Mouse (Mus musculus) stomach, embryonic 15.5 days (tissue): ENCODE results near the gene St3gal2. TPM values are rescaled to one million over a fixed set of nuclear protein-coding genes. Genes with fewer than 3 reads are reported as not detected.
A peak's percentile ranks its signal among the peaks of the same experiment; 100 is the strongest.

Experiments
- ATAC-seq: fragments of 200-750 bp; cut with Nextera tagmentation; 2 replicates; pipeline ENCODE4 v1.8.0; 2017; ENCODE audit warnings: low read depth, moderate number of reproducible peaks, moderate TSS enrichment; ENCODE audit not compliant: insufficient read depth, low FRiP score
- H3K27ac ChIP-seq: fragments of 300-500 bp; sonication (generic); 2 replicates; pipeline ENCODE4 v1.5.1; 2015; ENCODE audit warnings: mild to moderate bottlenecking, inconsistent platforms
- H3K27me3 ChIP-seq: fragments of 300-500 bp; sonication (generic); replicated peaks from 2 replicates; pipeline ENCODE4 v1.6.1; 2015; ENCODE audit warnings: inconsistent platforms
- H3K36me3 ChIP-seq: fragments of 300-500 bp; sonication (generic); 2 replicates; pipeline ENCODE4 v1.6.1; 2015; ENCODE audit warnings: inconsistent platforms
- H3K4me1 ChIP-seq: fragments of 300-500 bp; sonication (generic); 2 replicates; pipeline ENCODE4 v1.6.1; 2015; ENCODE audit warnings: inconsistent platforms
- H3K4me2 ChIP-seq: fragments of 300-500 bp; sonication (generic); 2 replicates; pipeline ENCODE4 v1.6.1; 2015; ENCODE audit warnings: mild to moderate bottlenecking, inconsistent platforms
- H3K4me3 ChIP-seq: fragments of 300-500 bp; sonication (generic); replicated peaks from 2 replicates; pipeline ENCODE4 v1.5.1; 2015; ENCODE audit warnings: inconsistent platforms
- H3K9ac ChIP-seq: fragments of 300-500 bp; sonication (generic); 2 replicates; pipeline ENCODE4 v1.6.1; 2015; ENCODE audit warnings: inconsistent platforms
- H3K9me3 ChIP-seq: fragments of 300-500 bp; sonication (generic); 2 replicates; pipeline ENCODE4 v1.6.1; 2016; ENCODE audit warnings: inconsistent platforms
- WGBS: fragments of 180-500 bp; shearing (Covaris S2); methylation state at CpG from one replicate; pipeline ENCODE4 v1.1.7; 2015; 5-methylcytosine and 5-hydroxymethylcytosine counted together
- polyA plus RNA-seq: library from polyadenylated mRNA; unstranded; fragments of >200 nt; fragmentation: Nextera tagmentation; extraction: Ambion mirVana; gene quantifications from 2 replicates; pipeline ENCODE4 v1.2.1, GENCODE M21; 2015

St3gal2 gene
- 17.1 and 17.6 TPM in 2 replicates for polyA plus RNA-seq

DNA sequence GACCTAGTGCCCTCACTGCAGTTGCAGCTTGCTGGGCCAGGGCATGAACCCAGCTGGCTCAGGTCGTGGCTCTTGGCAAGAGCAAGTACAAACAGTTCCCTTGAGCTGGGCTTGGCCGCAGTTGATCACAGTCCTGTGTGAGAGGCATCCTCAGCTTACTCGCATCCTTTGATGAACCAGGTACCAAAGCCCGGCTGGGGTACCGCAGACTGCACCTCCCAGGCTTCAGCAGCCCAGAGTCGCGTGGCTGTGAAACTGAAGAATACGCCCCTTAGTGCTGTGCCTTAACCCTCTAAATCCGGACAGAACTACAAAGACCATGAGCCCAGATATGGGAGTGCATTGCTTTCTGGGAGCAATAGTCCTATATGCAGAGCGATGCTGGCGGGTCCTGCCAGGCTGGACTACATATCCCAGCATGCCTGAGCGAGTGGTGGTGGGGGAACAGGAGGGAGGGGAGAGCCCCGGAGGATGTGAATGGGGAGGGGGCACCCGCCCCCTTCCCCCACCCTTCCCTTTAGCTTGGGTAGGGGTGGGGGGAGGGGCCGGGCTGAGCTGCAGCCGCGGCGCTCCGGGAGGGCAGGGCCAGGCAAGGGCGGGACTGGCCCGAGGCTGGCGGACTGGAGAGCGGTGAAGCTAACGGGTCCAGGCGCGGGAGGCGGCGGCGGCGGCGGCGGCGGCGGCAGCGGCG, at the start of gene St3gal2:
Gene St3gal2 (plus strand): TSS at position 582 of the 691 bp plus-strand sequence.
- peak within 1 kb of the TSS; percentile 74 for H3K27ac ChIP-seq
- peaks cover 23% of the 10 kb centered on the region for H3K4me1 ChIP-seq
- H3K36me3 ChIP-seq: no peaks in the 10 kb centered on the region; the same call in 1 of the 2 replicates
- WGBS: under 1% methylated on average over 22 of the region's 36 CpGs
- peak within 1 kb of the TSS; percentile 86 for H3K4me3 ChIP-seq
- no peaks in the 10 kb centered on the region for H3K9me3 ChIP-seq
- H3K27me3 ChIP-seq: no peaks in the 10 kb centered on the region
- ATAC-seq: peak; percentile 95
- peak within 1 kb of the TSS; percentile 84 for H3K4me2 ChIP-seq
- H3K9ac ChIP-seq: peak within 1 kb of the TSS; percentile 78

- Histone ChIP-seq H3K27ac (no peak overlapping the region), H3K9ac (no peak overlapping the region), H3K36me3 (peaks cover 55% of the 10 kb centered on the region), H3K4me2 (no peak overlapping the region), H3K4me1 (no peaks in the 10 kb centered on the region), H3K27me3 (no peaks in the 10 kb centered on the region), H3K4me3 (no peak overlapping the region), H3K9me3 (no peaks in the 10 kb centered on the region)
- ATAC-seq: no peak
- 94% methylated on average over 2 of the region's 2 CpGs for WGBS
These were observed 49.2 kb upstream of the St3gal2 start for GRCm38 (mm10) chr8:110870501-110870900.

DNA sequence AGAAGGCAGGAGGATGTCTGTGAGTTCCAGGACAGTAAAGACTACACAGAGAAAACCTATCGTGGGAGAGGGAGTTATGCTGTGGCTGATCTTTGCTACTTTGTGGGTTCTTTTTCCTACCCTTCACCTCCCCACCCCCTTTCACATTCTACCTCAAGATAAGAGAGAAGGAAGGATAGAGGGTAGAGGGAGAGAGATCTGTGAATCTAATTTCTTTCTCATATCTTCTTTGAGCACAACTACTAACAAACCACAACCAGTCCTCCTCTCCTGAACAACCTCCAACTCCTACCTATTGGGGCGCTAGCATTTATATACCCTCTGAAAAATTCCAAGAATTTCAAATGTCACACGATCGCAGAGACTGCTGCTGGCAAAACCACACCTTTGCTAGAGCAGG, 41.9 kb upstream of the St3gal2 start:
- Histone ChIP-seq H3K9me3 (no peaks in the 10 kb centered on the region), H3K4me2 (no peak overlapping the region), H3K36me3 (peaks cover 51% of the 10 kb centered on the region), H3K27me3 (no peaks in the 10 kb centered on the region), H3K4me1 (no peaks in the 10 kb centered on the region), H3K4me3 (no peak overlapping the region), H3K27ac (no peak overlapping the region), H3K9ac (no peak overlapping the region)
- no peak for ATAC-seq
- 87% methylated on average over 4 of the region's 4 CpGs for WGBS

DNA sequence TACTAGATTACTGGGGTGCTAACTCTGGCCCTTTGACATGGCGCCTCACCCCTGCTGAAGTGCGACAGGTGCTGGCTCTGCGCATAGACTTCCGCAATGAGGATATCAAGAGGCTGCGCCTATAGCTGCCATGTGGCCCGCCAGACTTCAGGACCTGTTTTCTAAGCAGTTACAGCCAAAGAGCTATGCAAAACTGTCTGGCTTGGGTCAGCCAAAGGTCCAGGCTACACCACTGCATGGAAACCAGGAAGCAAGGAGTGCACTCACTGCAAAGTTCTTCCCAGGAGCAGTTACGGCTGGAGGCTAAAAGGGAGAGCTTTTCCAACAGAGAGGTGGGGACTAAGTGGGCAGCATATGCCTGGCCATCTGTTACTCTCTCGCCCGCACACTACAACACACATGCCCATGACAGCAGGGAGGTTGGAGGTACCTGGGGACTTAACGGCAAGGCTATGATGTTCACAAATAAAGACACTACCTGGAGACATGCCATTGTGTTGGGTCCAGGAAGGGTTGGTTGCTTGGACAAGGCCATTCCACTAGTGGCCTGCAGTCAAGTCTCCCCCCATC, 37.9 kb upstream of the St3gal2 start:
- Histone ChIP-seq H3K4me3 (no peak overlapping the region), H3K4me1 (no peaks in the 10 kb centered on the region), H3K27ac (no peak overlapping the region), H3K9ac (no peak overlapping the region), H3K27me3 (no peaks in the 10 kb centered on the region), H3K9me3 (no peaks in the 10 kb centered on the region), H3K4me2 (no peak overlapping the region), H3K36me3 (peaks cover 54% of the 10 kb centered on the region)
- ATAC-seq: no peak
- WGBS: 95% methylated on average over 10 of the region's 10 CpGs

DNA sequence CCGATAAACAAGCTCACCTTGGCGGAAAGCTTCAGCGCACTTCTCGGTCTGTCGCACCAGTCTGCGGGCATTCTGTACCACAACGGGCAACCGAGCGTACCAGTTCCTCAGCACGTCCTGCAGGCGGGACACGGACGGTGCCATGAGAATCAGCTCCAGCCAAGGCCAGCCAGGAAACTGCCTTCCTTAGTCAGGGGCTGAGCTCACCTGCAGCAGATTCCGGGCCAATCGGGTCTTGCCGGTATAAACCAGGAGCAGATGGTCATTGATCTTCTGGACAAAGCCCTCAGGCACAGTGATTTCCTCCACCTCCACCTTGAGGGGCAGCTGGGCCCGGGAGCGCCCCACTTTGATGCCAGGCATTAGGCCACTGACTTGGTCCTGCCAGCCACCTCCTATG, 35.9 kb upstream of the St3gal2 start:
- H3K4me3 ChIP-seq: no peak overlapping the region
- H3K36me3 ChIP-seq: peaks cover 56% of the 10 kb centered on the region
- H3K27ac ChIP-seq: no peak overlapping the region
- WGBS: 97% methylated on average over 18 of the region's 18 CpGs
- no peaks in the 10 kb centered on the region for H3K9me3 ChIP-seq
- no peaks in the 10 kb centered on the region for H3K4me1 ChIP-seq
- no peak overlapping the region for H3K4me2 ChIP-seq
- H3K27me3 ChIP-seq: no peaks in the 10 kb centered on the region
- no peak overlapping the region for H3K9ac ChIP-seq
- no peak for ATAC-seq

DNA sequence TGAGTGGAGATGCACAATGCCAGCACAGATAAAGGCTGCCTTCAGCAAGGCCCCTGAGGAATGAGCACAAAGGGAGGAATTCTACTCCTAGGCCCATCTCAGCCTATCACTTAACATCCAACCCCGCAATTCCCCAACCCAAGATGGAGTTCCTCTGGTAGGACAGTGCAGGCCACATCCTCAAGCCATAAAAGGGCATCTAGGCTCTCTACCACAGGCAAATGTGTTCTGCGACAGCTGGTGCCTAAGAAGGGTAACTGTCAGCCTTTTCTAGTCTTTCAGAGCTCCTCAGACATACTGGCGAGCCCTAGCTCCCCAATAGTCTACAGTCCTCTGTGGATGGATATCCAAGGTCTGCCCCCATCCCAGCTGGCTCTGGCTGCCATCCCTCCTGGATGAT, 33.1 kb upstream of the St3gal2 start:
- Histone ChIP-seq H3K4me2 (no peak overlapping the region), H3K9ac (no peak overlapping the region), H3K36me3 (peaks cover 35% of the 10 kb centered on the region), H3K4me3 (no peak overlapping the region), H3K27me3 (no peaks in the 10 kb centered on the region), H3K27ac (no peak overlapping the region), H3K4me1 (no peaks in the 10 kb centered on the region), H3K9me3 (no peaks in the 10 kb centered on the region)
- no peak for ATAC-seq
- WGBS: 82% methylated on average over 3 of the region's 3 CpGs

DNA sequence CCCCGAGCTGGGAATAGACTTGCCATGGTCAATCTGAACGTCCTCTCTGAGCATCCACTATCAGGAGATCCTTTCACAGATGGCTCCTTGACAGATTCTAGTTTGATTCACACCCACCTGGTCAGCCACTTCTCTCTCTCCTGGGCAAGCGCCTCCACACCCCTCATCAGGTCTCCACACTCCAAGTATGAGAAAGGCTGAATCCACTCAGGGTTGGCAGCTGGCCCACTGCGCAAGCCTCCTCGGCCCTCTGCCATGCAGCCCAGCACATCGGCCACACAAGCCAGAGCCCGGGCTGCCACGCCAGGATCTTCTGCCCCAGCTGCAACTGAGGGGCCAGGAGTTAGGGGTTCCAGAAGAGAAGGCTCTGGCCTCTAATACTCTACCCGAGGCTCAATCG, 32.2 kb upstream of the St3gal2 start:
- ATAC-seq: no peak
- Histone ChIP-seq H3K9me3 (no peaks in the 10 kb centered on the region), H3K4me2 (no peak overlapping the region), H3K4me3 (no peak overlapping the region), H3K27ac (no peak overlapping the region), H3K9ac (no peak overlapping the region), H3K36me3 (peaks cover 29% of the 10 kb centered on the region), H3K27me3 (no peaks in the 10 kb centered on the region), H3K4me1 (no peaks in the 10 kb centered on the region)
- 91% methylated on average over 10 of the region's 10 CpGs for WGBS

DNA sequence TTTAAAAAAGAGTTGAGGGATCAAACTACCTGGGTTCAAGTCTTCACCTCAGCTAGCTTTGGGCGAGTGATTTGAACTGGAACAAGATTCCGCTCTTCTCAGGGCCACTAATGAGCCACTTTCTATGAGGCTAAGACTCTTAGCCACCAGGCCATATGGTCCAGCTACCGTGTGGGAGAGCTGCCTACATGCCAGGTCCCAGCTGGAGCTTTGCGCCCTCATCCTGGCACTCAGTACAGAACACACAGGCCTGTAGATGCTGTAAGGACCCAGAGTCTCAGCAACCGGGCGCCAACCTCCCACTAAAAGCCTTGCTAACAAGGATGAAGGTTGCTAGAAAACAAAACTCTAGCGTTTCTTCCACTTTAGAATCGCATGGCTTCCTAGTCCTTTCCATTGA, 31.3 kb upstream of the St3gal2 start:
- no peak overlapping the region for H3K27ac ChIP-seq
- no peak overlapping the region for H3K4me3 ChIP-seq
- no peak for ATAC-seq
- no peak overlapping the region for H3K4me2 ChIP-seq
- H3K9ac ChIP-seq: no peak overlapping the region
- H3K36me3 ChIP-seq: peaks cover 20% of the 10 kb centered on the region
- H3K27me3 ChIP-seq: no peaks in the 10 kb centered on the region
- no peaks in the 10 kb centered on the region for H3K9me3 ChIP-seq
- no peaks in the 10 kb centered on the region for H3K4me1 ChIP-seq
- WGBS: 90% methylated on average over 8 of the region's 8 CpGs

- whole genome bisulfite sequencing: 86% methylated on average over 16 of the region's 16 CpGs
- Histone ChIP-seq H3K9me3 (no peaks in the 10 kb centered on the region), H3K4me3 (no peak overlapping the region), H3K27me3 (no peaks in the 10 kb centered on the region), H3K4me2 (no peak overlapping the region), H3K4me1 (no peaks in the 10 kb centered on the region), H3K9ac (no peak overlapping the region), H3K36me3 (peaks cover 18% of the 10 kb centered on the region), H3K27ac (no peak overlapping the region)
- ATAC-seq: no peak
These were observed 30.9 kb upstream of the St3gal2 start for GRCm38 (mm10) chr8:110888860-110889259.

DNA sequence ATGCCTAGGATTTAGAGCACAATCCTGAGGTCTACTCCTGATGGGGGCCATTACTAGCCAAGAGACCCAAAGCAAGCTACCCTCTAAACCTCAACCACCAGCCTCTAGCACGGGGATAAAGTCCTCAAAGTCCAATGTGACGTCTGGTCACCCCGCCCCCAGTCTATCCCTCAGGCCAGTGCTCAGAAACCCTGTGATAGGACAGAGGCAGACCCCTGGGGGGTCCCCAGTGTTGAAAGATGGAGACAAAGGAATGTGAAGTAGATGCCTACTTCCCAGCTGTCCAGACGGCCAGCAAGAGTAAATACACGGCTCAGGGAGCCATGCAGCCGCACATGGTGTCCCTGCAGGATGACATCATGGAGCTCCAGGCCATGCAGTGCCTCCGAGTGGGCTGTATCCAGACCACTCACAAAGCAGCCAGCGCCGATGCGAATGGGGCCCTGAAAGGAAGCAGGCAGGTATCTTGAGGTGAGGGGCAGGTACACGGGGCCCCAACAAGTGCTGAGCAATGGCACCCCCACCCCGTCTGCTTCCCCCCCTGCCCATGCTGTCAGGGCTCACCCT, 29.7 kb upstream of the St3gal2 start:
- H3K4me1 ChIP-seq: no peaks in the 10 kb centered on the region
- no peak overlapping the region for H3K4me2 ChIP-seq
- H3K9me3 ChIP-seq: no peaks in the 10 kb centered on the region
- H3K4me3 ChIP-seq: no peak overlapping the region
- H3K9ac ChIP-seq: no peak overlapping the region
- H3K27me3 ChIP-seq: no peaks in the 10 kb centered on the region
- no peak overlapping the region for H3K27ac ChIP-seq
- no peak for ATAC-seq
- WGBS: 69% methylated on average over 12 of the region's 12 CpGs
- H3K36me3 ChIP-seq: peaks cover 8% of the 10 kb centered on the region

GRCm38 (mm10) chr8:110892040-110892439, 27.7 kb upstream of the St3gal2 start:
- Histone ChIP-seq H3K9ac (no peak overlapping the region), H3K36me3 (peaks cover 4% of the 10 kb centered on the region; the same call in 1 of the 2 replicates), H3K4me1 (no peaks in the 10 kb centered on the region), H3K9me3 (no peaks in the 10 kb centered on the region), H3K4me2 (no peak overlapping the region), H3K4me3 (no peak overlapping the region), H3K27ac (no peak overlapping the region), H3K27me3 (no peaks in the 10 kb centered on the region)
- ATAC-seq: no peak
- 93% methylated on average over 7 of the region's 7 CpGs for WGBS

GRCm38 (mm10) chr8:110892913-110893312, 26.8 kb upstream of the St3gal2 start:
- H3K27ac ChIP-seq: no peak overlapping the region
- ATAC-seq: no peak

More at GRCm38 (mm10) chr8:110892913-110893312, 26.8 kb upstream of the St3gal2 start:
- Histone ChIP-seq H3K4me3 (no peak overlapping the region), H3K4me2 (no peak overlapping the region), H3K9me3 (no peaks in the 10 kb centered on the region), H3K9ac (no peak overlapping the region), H3K27me3 (no peaks in the 10 kb centered on the region), H3K4me1 (no peaks in the 10 kb centered on the region), H3K36me3 (peaks cover 4% of the 10 kb centered on the region; the same call in 1 of the 2 replicates)
- WGBS: 95% methylated on average over 2 of the region's 2 CpGs
